Mouse (Mus musculus) lung, postnatal 0 days (tissue): Measurements from ENCODE around the gene Map1lc3b. TPM values are rescaled to one million over a fixed set of nuclear protein-coding genes. Genes with fewer than 3 reads are reported as not detected.

Experiments used
- ATAC-seq: fragments of 200-750 bp; cut with Nextera tagmentation; 2 replicates; pipeline ENCODE4 v1.8.0; 2017; ENCODE audit warnings: moderate library complexity
- DNase-seq: peaks from one replicate; pipeline ENCODE4 v3.0.0-alpha.2; 2016; ENCODE audit warnings: low spot score
- H3K27ac ChIP-seq: fragments of 300-500 bp; sonication (generic); 2 replicates; pipeline ENCODE4 v1.5.1; 2014; ENCODE audit warnings: antibody characterized with exemption, mild to moderate bottlenecking, low read length, mixed read lengths
- H3K27me3 ChIP-seq: fragments of 300-500 bp; sonication (generic); replicated peaks from 2 replicates; pipeline ENCODE4 v1.6.1; 2014; ENCODE audit warnings: low read length, mixed read lengths; ENCODE audit not compliant: insufficient read depth
- H3K36me3 ChIP-seq: fragments of 300-500 bp; sonication (generic); 2 replicates; pipeline ENCODE4 v1.6.1; 2014; ENCODE audit warnings: low read length, mixed read lengths; ENCODE audit not compliant: insufficient read depth
- H3K4me1 ChIP-seq: fragments of 300-500 bp; sonication (generic); 2 replicates; pipeline ENCODE4 v1.6.1; 2014; ENCODE audit warnings: antibody characterized with exemption, low read depth, low read length, mixed read lengths; ENCODE audit not compliant: insufficient read depth
- H3K4me2 ChIP-seq: fragments of 300-500 bp; sonication (generic); replicated peaks from 2 replicates; pipeline ENCODE4 v1.6.1; 2014; ENCODE audit warnings: low read depth, mild to moderate bottlenecking, low read length, moderate library complexity, mixed read lengths
- H3K4me3 ChIP-seq: fragments of 300-500 bp; sonication (generic); 2 replicates; pipeline ENCODE4 v1.5.1; 2014; ENCODE audit warnings: low read depth, low read length
- H3K9ac ChIP-seq: fragments of 300-500 bp; sonication (generic); replicated peaks from 2 replicates; pipeline ENCODE4 v1.6.1; 2014; ENCODE audit warnings: low read depth, mild to moderate bottlenecking
- H3K9me3 ChIP-seq: fragments of 300-500 bp; sonication (generic); 2 replicates; pipeline ENCODE4 v1.6.1; 2016; ENCODE audit warnings: low read length, mixed read lengths
- CTCF ChIP-seq: IDR thresholded peaks from 2 replicates; pipeline ENCODE4 v1.5.1; 2016; ENCODE audit warnings: antibody characterized with exemption, mild to moderate bottlenecking
- EP300 ChIP-seq: IDR thresholded peaks from 2 replicates; pipeline ENCODE4 v1.6.1; 2016; ENCODE audit warnings: antibody characterized with exemption, mild to moderate bottlenecking, control low read depth
- WGBS: fragments of 180-500 bp; shearing (Covaris S2); extraction: QIAGEN DNeasy Blood & Tissue Kit; methylation state at CpG from one replicate; pipeline ENCODE4 v1.1.7; 2014; 5-methylcytosine and 5-hydroxymethylcytosine counted together
- polyA plus RNA-seq: library from polyadenylated mRNA; unstranded; fragments of >200 nt; fragmentation: Nextera tagmentation; extraction: Ambion mirVana; gene quantifications from 2 replicates; pipeline ENCODE4 v1.2.1, GENCODE M21; 2015

The Map1lc3b gene
- 411 and 449 TPM in 2 replicates for polyA plus RNA-seq

DNA sequence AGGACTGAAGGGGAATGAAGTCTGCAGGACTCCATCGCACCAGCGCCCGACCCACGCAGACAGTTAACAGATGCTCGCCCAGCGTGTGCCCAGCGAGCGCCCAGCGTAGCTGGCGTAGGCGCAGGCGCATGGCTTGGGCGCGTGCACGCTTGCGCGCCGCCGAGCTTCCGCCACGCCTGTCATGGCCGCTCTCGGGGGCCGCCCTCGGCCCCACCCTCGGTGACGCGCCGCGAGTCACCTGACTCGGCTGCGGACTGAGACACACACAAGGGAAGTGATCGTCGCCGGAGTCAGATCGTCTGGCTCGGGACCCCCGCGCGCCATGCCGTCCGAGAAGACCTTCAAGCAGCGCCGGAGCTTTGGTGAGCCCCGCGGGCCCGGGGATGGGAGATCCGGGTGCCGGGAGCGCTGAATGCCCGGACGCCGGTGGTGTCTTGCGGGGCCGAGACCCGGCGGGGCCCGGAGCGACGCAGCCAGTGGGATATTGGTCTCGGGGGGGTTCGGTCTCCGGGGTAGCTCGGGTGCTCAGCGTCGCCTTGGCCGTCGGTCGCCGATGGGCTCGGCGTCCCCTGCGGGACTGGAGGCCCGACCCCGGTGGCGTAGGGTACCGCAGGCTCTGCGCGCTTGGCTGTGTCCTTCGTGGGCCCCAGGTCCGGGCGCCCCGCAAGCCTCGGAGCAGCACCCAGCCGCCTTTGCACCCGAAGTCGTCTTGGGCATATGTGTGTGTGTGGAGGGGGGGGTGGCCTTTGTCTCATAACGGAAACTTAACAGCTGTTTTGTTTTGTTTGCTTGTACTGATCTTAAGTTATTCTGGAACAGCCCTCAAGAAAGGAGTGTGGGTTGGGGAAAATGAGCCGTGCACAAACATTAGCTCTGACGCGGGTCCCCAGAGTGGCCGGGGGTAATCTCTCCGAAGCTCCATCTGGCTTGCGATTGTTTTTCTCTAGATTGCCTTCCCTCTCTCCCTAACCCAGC, at the start of gene Map1lc3b:
Gene Map1lc3b (plus strand): TSS at position 159 of the 975 bp plus-strand sequence.
- ATAC-seq (peak; percentile 87), DNase-seq (peak; percentile 95)
- no peaks in the 10 kb centered on the region for H3K9me3 ChIP-seq
- no peaks in the 10 kb centered on the region for H3K27me3 ChIP-seq
- peaks cover 15% of the 10 kb centered on the region for H3K4me1 ChIP-seq
- under 1% methylated on average over 82 of the region's 94 CpGs for WGBS
- peak within 1 kb of the TSS; percentile 89 for H3K4me2 ChIP-seq
- H3K4me3 ChIP-seq = peak within 1 kb of the TSS; percentile 88
- H3K27ac ChIP-seq = peak within 1 kb of the TSS; percentile 88
- H3K9ac ChIP-seq = peak within 1 kb of the TSS; percentile 98
- peaks cover 10% of the 10 kb centered on the region; the same call in 1 of the 2 replicates for H3K36me3 ChIP-seq
- TF ChIP-seq EP300 = no peak
- TF ChIP-seq CTCF = no peak; the same call in 1 of the 2 replicates

DNA sequence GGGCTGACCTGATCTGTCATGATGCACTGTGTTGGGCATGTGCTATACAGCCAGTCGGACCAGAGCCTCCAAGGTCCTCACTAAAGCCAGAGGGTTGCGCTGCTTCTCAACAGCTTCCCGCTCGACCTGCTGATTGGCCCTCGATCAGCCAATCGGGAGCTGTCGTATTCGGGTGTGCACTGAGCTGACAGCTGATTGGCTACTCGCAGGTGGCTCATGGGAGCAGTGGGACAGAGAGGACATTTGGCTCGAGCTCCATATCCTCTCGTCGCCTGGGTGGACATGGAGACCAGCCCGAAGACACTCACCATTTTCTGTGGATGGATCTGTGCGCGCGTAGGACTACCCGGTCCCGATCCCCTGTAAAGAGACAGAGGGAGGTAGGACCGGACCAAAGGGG, 48.3 kb upstream of the Map1lc3b start:
- Histone ChIP-seq H3K9ac (no peak overlapping the region), H3K9me3 (no peaks in the 10 kb centered on the region), H3K27me3 (no peaks in the 10 kb centered on the region), H3K4me3 (no peak overlapping the region), H3K36me3 (no peaks in the 10 kb centered on the region), H3K4me1 (no peaks in the 10 kb centered on the region), H3K4me2 (no peak overlapping the region), H3K27ac (no peak overlapping the region)
- no peak for DNase-seq
- TF ChIP-seq CTCF (no peak), EP300 (no peak)
- no peak for ATAC-seq
- 82% methylated on average over 19 of the region's 19 CpGs for WGBS

DNA sequence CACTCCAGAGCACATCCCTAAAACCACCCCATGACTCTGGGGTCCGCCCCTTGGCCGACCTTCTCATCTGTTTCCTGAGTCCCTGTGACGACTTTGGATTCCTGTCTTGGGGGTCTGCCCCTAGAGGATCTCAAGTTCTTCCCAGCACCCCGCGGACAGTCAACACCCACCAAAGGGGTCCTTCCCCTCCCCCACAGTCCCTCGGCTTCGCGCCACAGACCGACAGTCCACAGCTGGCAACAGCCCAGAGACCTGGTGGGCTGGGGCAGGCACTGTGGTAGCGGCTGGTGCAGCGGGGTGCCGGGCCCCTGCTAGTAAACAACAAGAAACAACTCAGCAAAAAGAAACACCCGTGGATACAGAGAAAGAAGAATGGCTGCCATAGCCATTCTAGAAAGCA, 47.3 kb upstream of the Map1lc3b start:
- no peak for DNase-seq
- Histone ChIP-seq H3K27me3 (no peaks in the 10 kb centered on the region), H3K4me3 (no peak overlapping the region), H3K36me3 (no peaks in the 10 kb centered on the region), H3K4me2 (no peak overlapping the region), H3K9ac (no peak overlapping the region), H3K9me3 (no peaks in the 10 kb centered on the region), H3K27ac (no peak overlapping the region), H3K4me1 (no peaks in the 10 kb centered on the region)
- TF ChIP-seq CTCF = no peak
- TF ChIP-seq EP300 = no peak
- ATAC-seq = no peak
- WGBS = 50% methylated on average over 13 of the region's 13 CpGs

DNA sequence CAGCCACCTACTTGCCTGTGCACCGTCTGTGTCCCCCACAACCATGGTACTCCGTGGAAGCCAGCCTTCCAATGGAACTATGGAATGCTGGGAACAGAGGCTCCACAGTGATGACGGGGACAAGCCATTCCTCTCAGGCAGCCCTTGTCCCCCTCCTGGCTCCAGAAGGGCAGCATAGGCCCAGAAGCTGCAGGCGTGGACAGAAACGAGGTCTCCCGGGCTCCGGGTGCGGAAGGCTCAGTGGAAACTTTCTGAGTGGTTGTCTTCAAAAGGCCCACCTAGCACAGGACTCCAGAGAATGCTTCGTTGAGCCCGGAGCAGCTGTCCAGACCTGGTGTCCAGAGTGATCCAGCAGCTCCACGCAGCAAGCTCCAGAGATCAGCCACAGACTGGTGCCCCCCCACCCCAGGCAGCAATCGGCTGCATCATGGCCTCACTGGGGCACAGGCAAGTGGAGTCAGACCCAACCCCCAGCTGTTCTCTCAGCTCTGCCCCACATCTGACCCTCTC, 45.8 kb upstream of the Map1lc3b start, which contains the start of gene 1700018B08Rik:
Gene 1700018B08Rik (minus strand): TSS at position 45 of the 510 bp plus-strand sequence.
- DNase-seq (no peak), ATAC-seq (no peak)
- Histone ChIP-seq H3K9me3 (no peaks in the 10 kb centered on the region), H3K27ac (no peak within 1 kb of the TSS), H3K4me1 (no peaks in the 10 kb centered on the region), H3K27me3 (no peaks in the 10 kb centered on the region), H3K36me3 (no peaks in the 10 kb centered on the region; the same call in 1 of the 2 replicates), H3K4me2 (no peak within 1 kb of the TSS), H3K9ac (no peak within 1 kb of the TSS), H3K4me3 (no peak within 1 kb of the TSS)
- TF ChIP-seq CTCF (no peak), EP300 (no peak)
- WGBS = 73% methylated on average over 12 of the region's 12 CpGs

DNA sequence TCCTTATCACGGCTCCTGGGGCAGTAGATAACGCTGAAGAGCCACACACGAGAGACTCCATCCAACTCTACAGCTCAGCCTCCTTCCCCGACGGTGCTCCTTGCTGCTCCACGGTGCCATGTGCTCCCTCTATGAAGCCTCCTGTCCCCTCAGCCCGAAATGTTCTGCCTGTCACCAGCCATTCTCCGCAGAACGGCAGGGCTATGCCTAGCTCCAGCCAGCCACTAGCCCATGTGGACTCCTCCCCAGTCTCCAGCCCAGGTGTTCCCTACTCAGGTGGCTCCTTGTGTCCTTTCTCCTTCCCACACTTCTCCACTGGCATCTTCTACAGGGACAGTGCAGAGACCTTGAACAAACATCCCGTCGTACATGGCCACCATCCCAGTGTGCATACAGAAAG, 45.2 kb upstream of the Map1lc3b start:
- ATAC-seq (no peak), DNase-seq (no peak)
- no peak for TF ChIP-seq EP300
- no peak for TF ChIP-seq CTCF
- no peaks in the 10 kb centered on the region; the same call in 1 of the 2 replicates for H3K36me3 ChIP-seq
- H3K4me2 ChIP-seq = no peak overlapping the region
- H3K9me3 ChIP-seq = no peaks in the 10 kb centered on the region
- H3K27me3 ChIP-seq = no peaks in the 10 kb centered on the region
- H3K4me3 ChIP-seq = no peak overlapping the region
- no peak overlapping the region for H3K27ac ChIP-seq
- H3K4me1 ChIP-seq = no peaks in the 10 kb centered on the region
- H3K9ac ChIP-seq = no peak overlapping the region
- WGBS = 59% methylated on average over 11 of the region's 11 CpGs

DNA sequence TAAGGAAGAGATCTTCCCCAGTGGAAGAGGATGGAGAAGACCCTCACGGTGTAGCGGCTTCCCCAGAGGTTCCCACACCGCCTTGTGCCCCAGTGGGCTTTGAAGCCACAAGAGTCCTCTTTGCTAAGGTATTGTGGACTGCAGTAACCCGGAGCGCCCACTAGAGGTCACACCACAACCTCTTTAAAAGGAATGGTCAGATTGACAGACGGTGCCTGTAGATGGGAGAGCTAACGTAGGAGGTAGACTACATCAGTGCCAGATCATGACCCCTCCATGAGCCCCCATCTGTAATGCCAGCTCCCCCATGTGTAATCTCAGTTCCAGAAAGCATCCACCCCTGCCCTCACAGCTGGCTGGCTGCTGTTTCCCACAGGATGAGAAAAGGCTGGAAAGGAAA, 43.0 kb upstream of the Map1lc3b start:
- Histone ChIP-seq H3K4me2 (no peak overlapping the region), H3K27me3 (no peaks in the 10 kb centered on the region), H3K27ac (no peak overlapping the region), H3K4me1 (no peaks in the 10 kb centered on the region), H3K36me3 (peaks cover 11% of the 10 kb centered on the region), H3K9me3 (no peaks in the 10 kb centered on the region), H3K9ac (no peak overlapping the region), H3K4me3 (no peak overlapping the region)
- 9% methylated on average over 7 of the region's 7 CpGs for WGBS
- TF ChIP-seq CTCF = peak; percentile 96
- TF ChIP-seq EP300 = no peak
- ATAC-seq (peak; percentile 56; the same call in 1 of the 2 replicates), DNase-seq (peak; percentile 91)
